Mouse (Mus musculus): ENCODE results near the gene Gm3839. TPM values are rescaled to one million over a fixed set of nuclear protein-coding genes. Genes with fewer than 3 reads are reported as not detected.

The Gm3839 gene
- polyA plus RNA-seq, 1 experiment from 2014 or later: 2.0 TPM

DNA sequence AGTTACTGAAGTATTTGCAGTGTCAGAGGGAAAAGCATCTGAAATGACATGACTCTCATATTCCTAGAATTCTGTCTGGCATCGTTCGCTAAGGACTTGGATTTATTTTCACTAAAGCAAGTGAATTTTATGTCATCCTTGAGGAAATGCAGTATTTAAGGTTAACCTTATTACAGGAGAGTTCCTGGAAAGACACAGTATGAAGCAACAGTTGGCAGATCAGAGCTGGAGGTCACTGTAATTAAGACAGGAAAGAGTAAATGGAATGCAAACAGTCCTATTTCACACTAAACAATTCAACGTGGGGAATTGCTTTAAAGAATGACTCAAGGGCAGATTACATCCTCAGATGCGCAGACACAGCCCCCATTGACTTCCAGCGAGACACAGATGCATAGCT, 112.0 kb downstream of the Gm3839 start:
- no peak overlapping the region for H3K4me2 ChIP-seq
- no peak overlapping the region for H3K4me3 ChIP-seq (ENCODE audit: low read depth, low read length)
- no peaks in the 10 kb centered on the region for H3K9me3 ChIP-seq (ENCODE audit: control insufficient read depth, low read length)
- no peaks in the 10 kb centered on the region for H3K4me1 ChIP-seq (ENCODE audit: control insufficient read depth, insufficient read depth, low read length)
- H3K9ac ChIP-seq (ENCODE audit: low read length): no peak overlapping the region
- no peak overlapping the region for H3K27ac ChIP-seq (ENCODE audit: low read depth, low read length)
- WGBS: 63% methylated on average over 5 of the region's 5 CpGs
- H3K27me3 ChIP-seq (ENCODE audit: control insufficient read depth, insufficient read depth, low read length): no peaks in the 10 kb centered on the region
- DNase-seq (ENCODE audit: low spot score, missing footprints): no peak
- ATAC-seq (ENCODE audit: low FRiP score): no peak
- no peaks in the 10 kb centered on the region for H3K36me3 ChIP-seq (ENCODE audit: control insufficient read depth, insufficient read depth, low read length)

- no peak overlapping the region for H3K4me3 ChIP-seq (ENCODE audit: low read depth, low read length)
- no peaks in the 10 kb centered on the region for H3K36me3 ChIP-seq (ENCODE audit: control insufficient read depth, insufficient read depth, low read length)
- no peak overlapping the region for H3K4me2 ChIP-seq
- H3K9me3 ChIP-seq (ENCODE audit: control insufficient read depth, low read length): no peaks in the 10 kb centered on the region
- 90% methylated on average over 7 of the region's 7 CpGs for WGBS
- H3K9ac ChIP-seq (ENCODE audit: low read length): no peak overlapping the region
- DNase-seq (ENCODE audit: low spot score, missing footprints) (no peak), ATAC-seq (ENCODE audit: low FRiP score) (no peak)
- no peaks in the 10 kb centered on the region for H3K27me3 ChIP-seq (ENCODE audit: control insufficient read depth, insufficient read depth, low read length)
- H3K4me1 ChIP-seq (ENCODE audit: control insufficient read depth, insufficient read depth, low read length): no peaks in the 10 kb centered on the region
- H3K27ac ChIP-seq (ENCODE audit: low read depth, low read length): no peak overlapping the region
These were observed 124.4 kb downstream of the Gm3839 start for GRCm38 (mm10) chr14:11232086-11232485.

Small RNA genes lying within 50 kb of the gene (microRNA-seq; reads per million reads assigned to microRNA genes)
- gene Mir5124b: not detected

Other genes starting within 250 kb of the Gm3839 start
- gene Fhit, start 194.7 kb downstream of the Gm3839 start, polyA plus RNA-seq (2014; fragmentation: Nextera tagmentation; extraction: Ambion mirVana): 3.3 and 4.6 TPM in 2 replicates
- 30.1 and 33.7 TPM in 2 replicates for gene Ptprg, start 196.8 kb upstream of the Gm3839 start, polyA plus RNA-seq (2014; fragmentation: Nextera tagmentation; extraction: Ambion mirVana)